Mouse (Mus musculus) heart, postnatal 14 days (tissue): ENCODE data around the gene Asz1. TPM values are rescaled to one million over a fixed set of nuclear protein-coding genes. Genes with fewer than 3 reads are reported as not detected.

ENCODE experiments used
- DNase-seq, 2 experiments: peaks; one replicate each; pipeline ENCODE4 v3.0.0; 2021 to 2022
- intact Hi-C: fragments of 180-260 bp; cut with DNase I; formaldehyde crosslinking; loops from one replicate; pipeline ENCODE4 v1.15.1; 2025
- long read RNA-seq, 2 experiments: library from polyadenylated mRNA; stranded (forward); transcript quantifications; one replicate each; pipeline ENCODE4 v2.0.0; 2021
- total RNA-seq, 2 experiments: library from RNA; stranded (reverse); gene quantifications; 2 replicates each; pipeline ENCODE4 v1.2.3; 2021

The Asz1 gene
- not detected for total RNA-seq
- long read RNA-seq, experiment 1: 0 reads
- long read RNA-seq, experiment 2: 0 reads

GRCm38 (mm10) chr6:18108934-18109333, at the start of gene Asz1:
Gene Asz1 (minus strand): TSS chr6:18109061.
- DNase-seq: no peak
- intact Hi-C loops: no loop called here

GRCm38 (mm10) chr6:18153031-18153430, 44.2 kb upstream of the Asz1 start:
- intact Hi-C loops: no loop called here
- DNase-seq: peak; percentile 34 to 53

- no peak for DNase-seq
- intact Hi-C loops: no loop called here
Observed at GRCm38 (mm10) chr6:18135246-18135645, 26.4 kb upstream of the Asz1 start.

- no peak for DNase-seq
- intact Hi-C loops: no loop called here
Observed at GRCm38 (mm10) chr6:18128059-18128458, 19.2 kb upstream of the Asz1 start.

- no peak for DNase-seq
- intact Hi-C loops: no loop called here
Observed at GRCm38 (mm10) chr6:18127206-18127983, 18.5 kb upstream of the Asz1 start.

- intact Hi-C loops: no loop called here
- no peak for DNase-seq
Observed at GRCm38 (mm10) chr6:18096861-18097260, 12.0 kb downstream of the Asz1 start.

DNA sequence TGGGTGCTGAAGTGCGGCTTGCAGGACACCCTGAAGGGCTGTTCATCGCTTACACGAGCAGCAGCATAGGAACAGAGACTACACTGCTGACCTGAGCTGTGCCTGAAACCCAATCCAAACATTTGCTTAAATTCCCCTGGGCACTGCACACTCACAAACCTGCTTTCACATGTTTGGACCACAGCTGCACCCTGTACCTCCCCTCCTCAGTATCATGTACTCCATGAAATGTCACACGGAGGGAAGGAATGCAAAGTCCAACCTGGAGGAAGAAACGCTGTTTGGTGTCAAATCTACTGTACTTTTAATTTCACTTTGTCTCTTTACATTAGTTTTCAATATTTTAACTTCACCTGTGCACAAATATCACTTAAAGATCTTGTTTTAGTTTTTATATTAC, 19.8 kb downstream of the Asz1 start:
- DNase-seq: no peak
- intact Hi-C loops: loop anchor here (1.0 to 5.0 kb wide), 2 partner anchors 284 to 728 kb away; no protein-coding TSS in a partner anchor

DNA sequence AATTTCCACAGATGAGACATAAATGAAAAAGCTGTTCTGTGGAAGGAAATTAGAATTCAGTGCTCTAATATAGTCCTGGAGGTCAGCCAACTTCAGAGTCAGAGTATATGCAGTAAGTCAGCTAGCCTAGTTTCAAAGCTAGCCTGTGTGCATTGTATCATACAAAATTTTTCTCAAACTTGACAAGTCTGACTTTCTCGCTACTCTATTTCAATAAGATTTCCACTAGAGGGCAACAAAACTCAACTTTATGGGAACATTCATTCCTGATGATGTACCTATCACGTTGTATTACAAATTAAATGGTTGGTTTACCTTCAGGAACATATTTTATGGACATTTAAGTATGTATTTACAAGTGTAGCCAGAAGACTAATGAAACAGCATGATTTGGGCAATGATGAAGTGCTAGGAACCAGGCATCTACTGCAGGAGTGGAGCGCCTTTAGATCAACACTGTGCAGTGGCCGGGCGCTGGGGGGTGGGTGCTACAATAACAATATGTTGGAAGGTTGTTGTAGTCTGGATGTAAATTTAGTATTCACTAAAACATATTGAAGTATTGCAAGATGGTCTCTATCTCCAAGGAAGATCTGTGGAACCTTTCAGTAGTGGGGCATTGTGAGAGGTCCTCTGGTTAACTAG, 21.6 kb downstream of the Asz1 start:
- no peak for DNase-seq
- intact Hi-C loops: loop anchor here (5.0 kb wide), 1 partner anchor 730 kb away; no protein-coding TSS in a partner anchor

DNA sequence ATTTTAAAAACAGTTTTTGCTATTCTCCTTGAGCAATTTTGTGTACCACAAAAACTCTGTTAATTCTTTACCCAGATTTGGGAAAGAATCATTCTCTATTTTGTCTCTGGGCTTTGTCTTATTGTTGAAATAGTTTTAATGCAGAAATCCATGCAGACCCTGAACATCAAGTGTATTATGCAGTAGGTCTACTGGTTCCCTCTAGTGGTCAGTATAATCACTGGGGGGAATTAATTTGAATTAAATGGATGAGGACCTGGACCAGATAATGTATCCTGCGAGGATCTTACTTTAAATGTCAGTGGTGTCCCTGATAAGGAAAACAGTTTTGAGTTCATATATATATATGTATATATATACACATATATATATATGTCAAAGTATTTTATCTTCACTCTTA, 30.2 kb downstream of the Asz1 start:
- intact Hi-C loops: loop anchor here (2.0 to 5.0 kb wide), 2 partner anchors 154 to 401 kb away; no protein-coding TSS in a partner anchor
- DNase-seq: no peak

DNA sequence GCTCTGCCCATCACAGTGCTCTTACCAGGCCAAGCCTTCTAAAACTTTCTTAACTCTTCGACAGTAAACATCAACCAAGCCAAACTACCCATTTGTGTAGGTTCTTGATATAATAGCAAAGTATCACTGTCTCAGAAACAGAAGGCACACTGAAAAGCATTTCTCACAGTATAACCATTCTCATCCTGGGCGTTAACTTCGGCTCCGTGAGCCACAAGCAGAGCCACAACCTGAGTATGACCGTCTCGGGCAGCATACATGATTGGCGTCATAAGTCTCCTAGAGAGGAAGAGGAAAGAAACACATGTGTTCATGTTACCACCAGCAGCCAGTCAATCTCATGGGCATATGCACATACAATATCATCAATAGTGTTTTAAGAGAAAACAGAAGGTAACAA, 31.9 kb downstream of the Asz1 start:
- intact Hi-C loops: loop anchor here (5.0 kb wide), 1 partner anchor 400 kb away; no protein-coding TSS in a partner anchor
- no peak for DNase-seq

- no peak for DNase-seq
- intact Hi-C loops: loop anchor here (5.0 kb wide), 1 partner anchor 399 kb away; no protein-coding TSS in a partner anchor
Observed at GRCm38 (mm10) chr6:18076577-18076976, 32.3 kb downstream of the Asz1 start.

DNA sequence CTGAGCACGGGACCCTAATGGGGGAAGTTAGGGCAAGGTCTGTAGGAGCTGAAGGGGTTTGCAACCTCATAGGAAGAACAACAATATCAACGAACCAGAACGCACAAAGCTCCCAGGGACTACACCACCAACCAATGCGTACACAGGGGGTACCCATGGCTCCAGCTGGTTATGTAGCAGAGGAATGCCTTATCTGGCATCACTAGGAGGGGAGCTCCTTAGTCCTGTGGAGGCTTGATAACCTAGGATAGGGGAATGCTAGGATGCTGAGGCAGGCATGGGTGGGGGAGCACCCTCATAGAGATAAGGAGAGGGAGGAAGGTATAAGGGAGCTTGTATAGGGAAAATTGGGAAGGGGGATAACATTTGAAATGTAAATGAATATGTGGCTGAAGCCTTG, 51.0 kb downstream of the Asz1 start:
- intact Hi-C loops: no loop called here
- no peak for DNase-seq

GRCm38 (mm10) chr6:18051702-18052101, 57.2 kb downstream of the Asz1 start:
- DNase-seq: no peak
- intact Hi-C loops: no loop called here

GRCm38 (mm10) chr6:18044299-18044698, 64.6 kb downstream of the Asz1 start:
- intact Hi-C loops: no loop called here
- no peak for DNase-seq

GRCm38 (mm10) chr6:18043172-18043571, 65.7 kb downstream of the Asz1 start:
- DNase-seq: no peak
- intact Hi-C loops: no loop called here

- DNase-seq: no peak
- intact Hi-C loops: no loop called here
Observed at GRCm38 (mm10) chr6:18032271-18032670, 76.6 kb downstream of the Asz1 start.

- DNase-seq: peak; percentile 65
- intact Hi-C loops: no loop called here
Observed at GRCm38 (mm10) chr6:18031509-18032010, 77.3 kb downstream of the Asz1 start.

- DNase-seq: peak; percentile 3 to 4
- intact Hi-C loops: no loop called here
Observed at GRCm38 (mm10) chr6:18030868-18031508, 77.9 kb downstream of the Asz1 start.

DNA sequence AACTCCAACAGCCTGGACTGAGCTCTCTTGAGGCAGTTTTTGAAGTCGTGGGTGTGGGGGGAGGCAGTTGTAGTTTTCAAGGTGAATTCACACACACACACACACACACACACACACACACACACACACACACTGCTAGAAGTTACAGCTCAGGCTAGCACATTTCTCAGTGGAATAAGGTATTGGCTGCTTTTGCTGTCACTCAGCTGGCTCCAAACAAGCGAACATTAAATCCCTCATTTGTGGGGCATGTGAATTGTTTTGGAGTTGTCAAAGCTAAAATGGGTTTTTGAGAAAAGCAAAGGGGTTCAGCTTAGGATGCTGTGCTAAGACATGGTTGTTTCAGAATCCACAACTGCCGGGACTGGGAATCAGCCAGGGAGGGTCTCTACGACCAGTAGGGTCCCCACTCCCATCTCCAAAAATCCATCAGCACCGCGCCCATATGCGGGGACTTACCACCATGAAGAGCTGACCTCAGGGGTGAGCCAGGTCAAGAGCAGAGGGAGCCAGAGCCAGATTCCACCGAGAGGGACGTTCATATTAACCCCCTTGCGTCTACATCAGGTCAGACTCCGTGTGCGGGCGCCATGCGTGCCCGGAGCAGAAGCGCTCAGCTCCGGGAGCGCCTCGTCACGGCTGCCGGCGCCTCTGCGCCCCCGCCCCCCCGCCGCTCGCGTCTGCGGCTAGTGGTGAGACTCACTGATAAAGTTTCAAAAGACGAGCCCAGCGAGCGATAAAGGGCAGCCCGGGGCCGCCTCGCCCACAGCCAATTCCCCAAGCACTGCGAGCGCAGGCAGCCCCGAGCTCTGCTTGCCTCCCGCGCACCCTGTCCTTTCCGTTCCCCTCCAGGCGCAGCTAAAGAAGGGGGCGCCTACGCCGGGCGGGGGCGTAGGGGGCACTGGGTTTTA, 78.9 kb downstream of the Asz1 start, which contains the start of gene Wnt2:
Wnt2 (minus strand) TSS at position 840 of the 911 bp plus-strand sequence.
- intact Hi-C loops: no loop called here
- DNase-seq: peak; percentile 9 to 16
